Mouse (Mus musculus): ENCODE results near the gene Zmiz1. TPM values are rescaled to one million over a fixed set of nuclear protein-coding genes. Genes with fewer than 3 reads are reported as not detected.

The Zmiz1 gene
- polyA plus RNA-seq, 1 experiment, result 54.1 TPM

- Histone ChIP-seq H3K4me1 (peaks cover 100% of the 10 kb centered on the region), H3K36me3 (replicated peaks; ENCODE audit: low read length) (peaks cover 90% of the 10 kb centered on the region), H3K9me3 (no peaks in the 10 kb centered on the region), H3K4me3 (replicated peaks) (peak overlapping the region; percentile 6), H3K27me3 (replicated peaks) (no peaks in the 10 kb centered on the region)
- TF ChIP-seq GATA1 (IDR thresholded peaks at IDR 0.05; ENCODE audit: borderline replicate concordance, low read length) (no peak), FLI1 (IDR thresholded peaks at IDR 0.05; ENCODE audit: low read length) (no peak)
These were observed 172.5 kb downstream of the Zmiz1 start for GRCm38 (mm10) chr14:25631481-25631880.

GRCm38 (mm10) chr14:25633539-25634300, 174.7 kb downstream of the Zmiz1 start:
- H3K9me3 ChIP-seq, result no peaks in the 10 kb centered on the region
- H3K4me1 ChIP-seq, result peaks cover 100% of the 10 kb centered on the region
- TF ChIP-seq GATA1 (IDR thresholded peaks at IDR 0.05; ENCODE audit: borderline replicate concordance, low read length), result no peak
- no peak for TF ChIP-seq FLI1 (IDR thresholded peaks at IDR 0.05; ENCODE audit: low read length)
- peak overlapping the region; percentile 87 for H3K4me3 ChIP-seq (replicated peaks)
- peaks cover 90% of the 10 kb centered on the region for H3K36me3 ChIP-seq (replicated peaks; ENCODE audit: low read length)
- H3K27me3 ChIP-seq (replicated peaks), result no peaks in the 10 kb centered on the region

DNA sequence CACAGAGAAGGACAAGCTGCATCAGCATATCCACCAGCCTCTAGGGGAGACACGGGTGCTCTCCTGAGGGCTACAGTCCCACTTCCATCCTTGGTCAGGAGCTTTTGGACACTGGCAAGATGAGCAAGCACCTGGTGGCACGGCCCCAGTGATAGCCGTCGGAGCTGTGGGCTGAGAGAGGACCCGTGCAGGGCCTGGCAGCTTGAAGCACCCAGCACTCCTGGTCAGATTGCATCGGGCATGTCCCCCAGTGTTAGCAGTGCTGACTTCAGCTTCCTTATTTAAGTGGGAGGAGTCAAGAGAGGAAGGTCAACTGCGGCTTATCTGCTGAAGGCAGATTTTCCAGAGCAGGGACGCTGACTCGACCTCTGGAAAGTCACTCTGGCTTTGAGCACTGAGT, 175.3 kb downstream of the Zmiz1 start:
- Histone ChIP-seq H3K36me3 (replicated peaks; ENCODE audit: low read length) (peaks cover 90% of the 10 kb centered on the region), H3K4me1 (peaks cover 100% of the 10 kb centered on the region), H3K27me3 (replicated peaks) (no peaks in the 10 kb centered on the region), H3K4me3 (replicated peaks) (peak overlapping the region; percentile 87), H3K9me3 (no peaks in the 10 kb centered on the region)
- TF ChIP-seq GATA1 (IDR thresholded peaks at IDR 0.05; ENCODE audit: borderline replicate concordance, low read length) (peak; percentile 18; the same call in 1 of the 3 replicates), FLI1 (IDR thresholded peaks at IDR 0.05; ENCODE audit: low read length) (no peak)

- Histone ChIP-seq H3K9me3 (no peaks in the 10 kb centered on the region), H3K36me3 (replicated peaks; ENCODE audit: low read length) (peaks cover 85% of the 10 kb centered on the region), H3K27me3 (replicated peaks) (no peaks in the 10 kb centered on the region), H3K4me3 (replicated peaks) (no peak overlapping the region), H3K4me1 (peaks cover 100% of the 10 kb centered on the region)
- TF ChIP-seq FLI1 (IDR thresholded peaks at IDR 0.05; ENCODE audit: low read length) (no peak), GATA1 (IDR thresholded peaks at IDR 0.05; ENCODE audit: borderline replicate concordance, low read length) (no peak)
These were observed 176.8 kb downstream of the Zmiz1 start for GRCm38 (mm10) chr14:25635746-25636145.

GRCm38 (mm10) chr14:25636297-25636696, 177.3 kb downstream of the Zmiz1 start:
- H3K36me3 ChIP-seq (replicated peaks; ENCODE audit: low read length), result peaks cover 84% of the 10 kb centered on the region
- TF ChIP-seq FLI1 (IDR thresholded peaks at IDR 0.05; ENCODE audit: low read length), result no peak
- no peak for TF ChIP-seq GATA1 (IDR thresholded peaks at IDR 0.05; ENCODE audit: borderline replicate concordance, low read length)
- H3K4me3 ChIP-seq (replicated peaks), result peak overlapping the region; percentile 72
- no peaks in the 10 kb centered on the region for H3K27me3 ChIP-seq (replicated peaks)
- peaks cover 100% of the 10 kb centered on the region for H3K4me1 ChIP-seq
- no peaks in the 10 kb centered on the region for H3K9me3 ChIP-seq

- peaks cover 100% of the 10 kb centered on the region for H3K4me1 ChIP-seq
- peak overlapping the region; percentile 44 for H3K4me3 ChIP-seq (replicated peaks)
- TF ChIP-seq GATA1 (IDR thresholded peaks at IDR 0.05; ENCODE audit: borderline replicate concordance, low read length), result no peak
- H3K9me3 ChIP-seq, result no peaks in the 10 kb centered on the region
- H3K36me3 ChIP-seq (replicated peaks; ENCODE audit: low read length), result peaks cover 83% of the 10 kb centered on the region
- no peaks in the 10 kb centered on the region for H3K27me3 ChIP-seq (replicated peaks)
These were observed 180.3 kb downstream of the Zmiz1 start for GRCm38 (mm10) chr14:25639120-25639758.

GRCm38 (mm10) chr14:25639979-25640378, 181.0 kb downstream of the Zmiz1 start:
- Histone ChIP-seq H3K36me3 (replicated peaks; ENCODE audit: low read length) (peaks cover 90% of the 10 kb centered on the region), H3K4me1 (peaks cover 100% of the 10 kb centered on the region)
- TF ChIP-seq GATA1 (IDR thresholded peaks at IDR 0.05; ENCODE audit: borderline replicate concordance, low read length), result no peak
- no peak for TF ChIP-seq FLI1 (IDR thresholded peaks at IDR 0.05; ENCODE audit: low read length)

DNA sequence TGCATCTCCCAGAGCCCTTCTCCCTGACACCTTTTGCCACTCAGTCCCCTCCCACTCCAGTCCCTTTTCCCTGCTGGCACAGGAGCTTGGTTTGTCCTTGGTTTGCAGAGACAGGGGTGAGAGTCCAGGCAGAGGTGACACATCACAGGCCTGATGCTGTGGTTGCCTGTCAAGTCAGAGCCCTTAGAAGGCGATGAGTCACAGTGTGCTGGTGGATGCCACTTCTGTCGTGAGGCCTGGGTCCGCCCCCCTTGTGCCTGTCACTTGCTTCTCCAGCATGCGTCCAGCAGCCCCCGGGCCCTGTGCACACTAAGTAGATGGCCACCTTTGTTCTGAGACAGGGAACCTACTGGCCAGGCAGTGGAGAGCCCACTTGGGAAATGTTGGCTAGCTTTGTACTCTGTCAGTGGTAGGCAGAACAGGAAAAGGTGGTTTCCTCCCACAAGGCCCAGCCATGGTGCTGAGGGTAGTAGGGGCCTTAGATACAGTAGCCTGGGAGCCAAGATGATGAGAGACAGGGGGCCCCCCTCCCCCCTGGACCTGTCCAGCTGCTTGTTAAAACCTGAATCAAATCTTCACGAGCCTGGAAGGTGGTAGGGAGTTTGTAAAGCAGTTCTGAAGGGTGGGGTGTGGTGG, 181.6 kb downstream of the Zmiz1 start:
- H3K4me3 ChIP-seq (replicated peaks), result peak overlapping the region; percentile 82
- no peaks in the 10 kb centered on the region for H3K27me3 ChIP-seq (replicated peaks)
- no peaks in the 10 kb centered on the region for H3K9me3 ChIP-seq
- H3K36me3 ChIP-seq (replicated peaks; ENCODE audit: low read length), result peaks cover 90% of the 10 kb centered on the region
- TF ChIP-seq GATA1 (IDR thresholded peaks at IDR 0.05; ENCODE audit: borderline replicate concordance, low read length), result no peak
- peak; percentile 53; the same call in 1 of the 2 replicates for TF ChIP-seq FLI1 (IDR thresholded peaks at IDR 0.05; ENCODE audit: low read length)
- peaks cover 99% of the 10 kb centered on the region for H3K4me1 ChIP-seq

More at GRCm38 (mm10) chr14:25639979-25640378, 181.0 kb downstream of the Zmiz1 start:
- Histone ChIP-seq H3K9me3 (no peaks in the 10 kb centered on the region), H3K4me3 (replicated peaks) (peak overlapping the region; percentile 82), H3K27me3 (replicated peaks) (no peaks in the 10 kb centered on the region)

DNA sequence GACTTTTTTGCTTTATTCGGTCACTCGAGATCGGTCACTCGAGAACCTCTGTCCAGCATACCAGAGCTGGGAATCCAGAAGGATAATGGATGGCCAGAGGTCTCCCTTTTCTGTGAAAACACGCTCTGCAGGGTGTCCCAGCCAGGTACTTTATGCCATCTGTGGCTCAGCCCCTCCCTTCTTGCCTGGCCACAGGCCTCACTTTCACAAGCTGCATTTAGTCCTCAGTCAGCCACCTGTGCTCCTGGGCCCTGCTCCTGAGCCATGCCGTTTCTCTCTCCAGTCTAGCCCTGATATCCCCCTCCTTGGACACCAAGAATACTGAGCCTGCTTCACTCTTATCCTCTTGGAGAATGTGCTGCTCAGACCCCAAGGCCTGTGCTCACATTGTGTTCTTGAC, 182.1 kb downstream of the Zmiz1 start:
- no peaks in the 10 kb centered on the region for H3K27me3 ChIP-seq (replicated peaks)
- peak overlapping the region; percentile 66 for H3K4me3 ChIP-seq (replicated peaks)
- no peaks in the 10 kb centered on the region for H3K9me3 ChIP-seq
- H3K36me3 ChIP-seq (replicated peaks; ENCODE audit: low read length), result peaks cover 90% of the 10 kb centered on the region
- TF ChIP-seq FLI1 (IDR thresholded peaks at IDR 0.05; ENCODE audit: low read length), result no peak
- H3K4me1 ChIP-seq, result peaks cover 99% of the 10 kb centered on the region

GRCm38 (mm10) chr14:25645717-25646116, 186.7 kb downstream of the Zmiz1 start:
- Histone ChIP-seq H3K4me1 (peaks cover 66% of the 10 kb centered on the region), H3K27me3 (replicated peaks) (no peaks in the 10 kb centered on the region), H3K9me3 (no peaks in the 10 kb centered on the region), H3K36me3 (replicated peaks; ENCODE audit: low read length) (peaks cover 95% of the 10 kb centered on the region), H3K4me3 (replicated peaks) (no peak overlapping the region)
- no peak for TF ChIP-seq FLI1 (IDR thresholded peaks at IDR 0.05; ENCODE audit: low read length)
- no peak for TF ChIP-seq GATA1 (IDR thresholded peaks at IDR 0.05; ENCODE audit: borderline replicate concordance, low read length)
